Mouse (Mus musculus) CH12.LX (cell line): ENCODE results near the gene Tmem60.

Experiments
- E2F4 ChIP-seq: IDR thresholded peaks from 2 replicates; pipeline ENCODE4 v1.6.1; 2011; ENCODE audit warnings: low read depth, low read length, improper control_type of control experiment; ENCODE audit not compliant: insufficient replicate concordance
- MAFK ChIP-seq: IDR thresholded peaks from 2 replicates; pipeline ENCODE4 v1.6.1; 2011; ENCODE audit warnings: low read length, improper control_type of control experiment; ENCODE audit not compliant: insufficient replicate concordance
- MAX ChIP-seq: IDR thresholded peaks from 2 replicates; pipeline ENCODE4 v1.6.1; 2011; ENCODE audit warnings: low read length, improper control_type of control experiment
- MAZ ChIP-seq: IDR thresholded peaks from 2 replicates; pipeline ENCODE4 v1.6.1; 2012; ENCODE audit warnings: low read depth, mild to moderate bottlenecking, inconsistent platforms, low read length, improper control_type of control experiment, moderate library complexity
- UBTF ChIP-seq: IDR thresholded peaks from 2 replicates; pipeline ENCODE4 v1.6.1; 2012; ENCODE audit warnings: low read depth, mild to moderate bottlenecking, inconsistent platforms, low read length, improper control_type of control experiment, moderate library complexity
- ZC3H11A ChIP-seq: IDR thresholded peaks from 2 replicates; pipeline ENCODE4 v1.6.1; 2012; ENCODE audit warnings: low read depth, mild to moderate bottlenecking, inconsistent platforms, low read length, improper control_type of control experiment
- ZKSCAN1 ChIP-seq: IDR thresholded peaks from 2 replicates; pipeline ENCODE4 v1.6.1; 2012; ENCODE audit warnings: low read depth, inconsistent platforms, low read length, improper control_type of control experiment, borderline replicate concordance

DNA sequence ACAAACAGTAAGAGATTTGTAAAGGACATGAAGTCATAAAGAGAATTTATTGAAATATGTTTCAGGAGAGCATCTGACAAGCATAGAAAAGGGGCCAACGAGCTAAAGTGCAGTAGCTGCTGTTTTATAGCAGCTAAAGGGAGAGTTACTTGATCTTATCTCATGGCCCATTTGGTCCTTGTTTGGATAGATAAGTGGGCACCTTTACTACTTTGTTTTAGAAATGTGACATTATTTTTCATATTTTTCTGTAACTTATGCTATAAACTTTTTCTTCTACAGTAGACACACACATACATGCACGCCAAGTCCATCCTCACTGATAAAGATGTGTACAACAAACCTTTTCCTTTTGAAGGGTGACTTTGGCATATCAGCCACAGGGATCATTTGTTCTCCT is 23.4 kb downstream of the Tmem60 start:
- TF ChIP-seq E2F4 (no peak), MAZ (no peak), MAX (no peak), UBTF (no peak), ZC3H11A (no peak), MAFK (no peak), ZKSCAN1 (no peak)
